Mouse (Mus musculus) E14TG2a.4 (cell line): ENCODE results near the gene Kcnj9.
A peak's percentile ranks its signal among the peaks of the same experiment; 100 is the strongest.

Experiments used
- CTCF ChIP-seq: conservative IDR thresholded peaks from 2 replicates; pipeline ENCODE4 v1.5.1; 2014; ENCODE audit warnings: low read length
- NANOG ChIP-seq: IDR thresholded peaks from 2 replicates; pipeline ENCODE4 v1.6.1; 2014; ENCODE audit warnings: borderline replicate concordance, low read length, mixed read lengths
- POU5F1 ChIP-seq: IDR thresholded peaks from 2 replicates; pipeline ENCODE4 v1.6.1; 2014; ENCODE audit warnings: low read length, borderline replicate concordance

DNA sequence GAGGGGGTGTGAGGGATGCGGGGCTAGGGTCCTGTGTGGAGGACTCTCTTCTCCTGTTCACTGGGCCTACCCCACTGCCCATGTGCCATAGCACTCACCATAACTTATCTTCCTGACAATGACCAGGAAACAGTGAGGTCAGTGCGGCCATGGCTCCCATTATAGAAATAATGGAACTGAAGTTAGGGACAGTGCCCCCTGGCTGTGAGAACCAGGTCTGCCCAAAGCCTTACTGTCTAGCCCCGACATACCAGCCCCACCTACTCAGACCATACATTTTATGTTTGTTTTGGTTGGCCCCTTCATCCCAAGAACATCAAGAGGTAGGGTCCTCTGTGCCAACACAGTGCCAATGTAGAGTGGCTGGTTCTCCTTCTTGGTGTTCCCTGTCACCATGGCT is 23.5 kb downstream of the Kcnj9 start:
- TF ChIP-seq CTCF (peak; percentile 56), POU5F1 (no peak), NANOG (no peak)
